Mouse (Mus musculus) stomach, embryonic 14.5 days (tissue): Measurements from ENCODE around the gene Prg4. TPM values are rescaled to one million over a fixed set of nuclear protein-coding genes. Genes with fewer than 3 reads are reported as not detected.

ENCODE experiments used
- ATAC-seq: fragments of 200-750 bp; cut with Nextera tagmentation; 2 replicates; pipeline ENCODE4 v1.8.0; 2017; ENCODE audit warnings: low read depth, moderate TSS enrichment; ENCODE audit not compliant: insufficient number of reproducible peaks, insufficient read depth, low FRiP score
- H3K27ac ChIP-seq: fragments of 300-500 bp; sonication (generic); 2 replicates; pipeline ENCODE4 v1.5.1; 2014; ENCODE audit warnings: mild to moderate bottlenecking, low read length, moderate library complexity, mixed read lengths
- H3K27me3 ChIP-seq: fragments of 300-500 bp; sonication (generic); 2 replicates; pipeline ENCODE4 v1.6.1; 2014; ENCODE audit warnings: low read length, control low read depth, mixed read lengths; ENCODE audit not compliant: control insufficient read depth, insufficient read depth
- H3K36me3 ChIP-seq: fragments of 300-500 bp; sonication (generic); 2 replicates; pipeline ENCODE4 v1.6.1; 2014; ENCODE audit warnings: mild to moderate bottlenecking, control low read depth, low read length, moderate library complexity, mixed read lengths; ENCODE audit not compliant: control insufficient read depth, insufficient read depth
- H3K4me1 ChIP-seq: fragments of 300-500 bp; sonication (generic); 2 replicates; pipeline ENCODE4 v1.6.1; 2014; ENCODE audit warnings: low read length, control low read depth, mixed read lengths; ENCODE audit not compliant: control insufficient read depth, insufficient read depth
- H3K4me2 ChIP-seq: fragments of 300-500 bp; sonication (generic); replicated peaks from 2 replicates; pipeline ENCODE4 v1.6.1; 2014; ENCODE audit warnings: low read depth, low read length, control low read depth
- H3K4me3 ChIP-seq: fragments of 300-500 bp; sonication (generic); 2 replicates; pipeline ENCODE4 v1.5.1; 2014; ENCODE audit warnings: low read depth, low read length, control low read depth
- H3K9ac ChIP-seq: fragments of 300-500 bp; sonication (generic); replicated peaks from 2 replicates; pipeline ENCODE4 v1.6.1; 2014; ENCODE audit warnings: low read depth, mild to moderate bottlenecking, control low read depth, low read length, moderate library complexity, mixed read lengths
- H3K9me3 ChIP-seq: fragments of 300-500 bp; sonication (generic); 2 replicates; pipeline ENCODE4 v1.6.1; 2016; ENCODE audit warnings: low read depth, low read length, control low read depth; ENCODE audit not compliant: control insufficient read depth
- WGBS: fragments of 180-500 bp; shearing (Covaris S2); extraction: QIAGEN DNeasy Blood & Tissue Kit; methylation state at CpG from one replicate; pipeline ENCODE4 v1.1.7; 2014; 5-methylcytosine and 5-hydroxymethylcytosine counted together
- polyA plus RNA-seq: library from polyadenylated mRNA; unstranded; fragments of >200 nt; fragmentation: Nextera tagmentation; extraction: Ambion mirVana; gene quantifications from 2 replicates; pipeline ENCODE4 v1.2.1, GENCODE M21; 2014

Gene Prg4
- polyA plus RNA-seq, 1 experiment from 2014 or later, result 0.42 TPM

DNA sequence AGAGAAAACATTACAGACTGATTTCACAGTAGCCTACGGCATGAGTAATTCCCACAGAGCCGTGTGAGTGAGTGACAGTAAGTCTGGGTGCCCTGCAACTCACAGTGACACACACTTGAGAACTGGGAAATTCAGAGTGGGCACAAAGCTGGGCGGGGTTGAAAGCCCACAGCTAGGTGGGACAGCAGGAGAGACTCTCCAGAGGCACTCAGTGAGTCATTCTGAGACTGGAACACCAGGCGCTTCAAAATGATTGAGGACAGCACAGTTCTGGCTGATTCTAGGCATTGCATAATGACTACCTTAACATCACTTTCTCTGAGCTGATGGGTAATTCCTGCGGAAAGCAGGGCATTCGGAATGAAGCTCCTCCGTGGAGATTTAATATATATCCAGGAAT lies 6.6 kb upstream of the Prg4 start:
- Histone ChIP-seq H3K27ac (no peak overlapping the region), H3K4me2 (no peak overlapping the region), H3K27me3 (no peaks in the 10 kb centered on the region), H3K9ac (no peak overlapping the region), H3K9me3 (no peaks in the 10 kb centered on the region), H3K36me3 (no peaks in the 10 kb centered on the region), H3K4me3 (no peak overlapping the region), H3K4me1 (no peaks in the 10 kb centered on the region)
- ATAC-seq, result no peak
- 83% methylated on average over 7 of the region's 7 CpGs for WGBS

DNA sequence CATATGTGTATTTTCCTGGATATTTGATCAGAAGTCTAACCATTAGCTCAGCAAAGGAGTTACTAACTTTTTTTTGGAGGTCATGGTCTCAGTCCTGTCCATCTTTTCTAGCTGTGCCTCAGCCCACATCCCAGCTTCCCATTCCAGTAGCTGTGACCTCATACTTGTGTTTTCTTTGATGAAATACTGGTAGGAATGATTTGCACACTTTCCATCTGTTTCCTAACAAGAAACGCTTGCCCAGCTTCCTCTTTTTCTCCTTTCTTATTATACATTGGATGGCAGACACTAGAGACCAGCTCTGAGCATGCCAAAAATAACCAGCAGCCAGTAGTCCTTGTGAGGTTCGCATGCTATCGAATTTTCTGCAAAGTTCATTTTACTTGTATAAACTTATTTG lies 4.0 kb upstream of the Prg4 start:
- Histone ChIP-seq H3K36me3 (no peaks in the 10 kb centered on the region), H3K9ac (no peak overlapping the region), H3K4me3 (no peak overlapping the region), H3K9me3 (no peaks in the 10 kb centered on the region), H3K27me3 (no peaks in the 10 kb centered on the region), H3K27ac (no peak overlapping the region), H3K4me1 (no peaks in the 10 kb centered on the region), H3K4me2 (no peak overlapping the region)
- no peak for ATAC-seq
- WGBS, result 82% methylated on average over 3 of the region's 3 CpGs

DNA sequence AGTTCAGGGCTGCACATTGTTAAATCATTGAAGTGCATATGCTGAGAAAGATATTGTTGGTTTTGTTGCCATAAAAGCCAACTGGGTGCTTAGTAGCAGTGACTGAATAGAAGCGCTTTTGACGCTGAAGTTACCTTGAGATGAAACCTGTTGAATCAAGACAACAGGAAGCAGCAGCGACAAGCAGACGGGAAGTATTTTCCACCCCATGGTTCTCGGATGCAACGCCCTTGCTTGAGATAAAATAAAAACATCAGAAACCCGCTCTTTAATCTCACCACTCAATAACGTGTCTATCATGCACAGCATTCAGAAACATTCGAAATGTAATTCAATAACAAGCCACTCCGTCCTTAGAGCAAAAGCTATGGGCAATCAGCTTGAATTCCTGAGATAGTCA lies 601 bp downstream of the Prg4 start:
- Histone ChIP-seq H3K4me3 (no peak overlapping the region), H3K27me3 (no peaks in the 10 kb centered on the region), H3K4me2 (no peak overlapping the region), H3K36me3 (no peaks in the 10 kb centered on the region), H3K9me3 (no peaks in the 10 kb centered on the region), H3K27ac (no peak overlapping the region), H3K4me1 (no peaks in the 10 kb centered on the region), H3K9ac (no peak overlapping the region)
- ATAC-seq, result no peak
- WGBS, result 80% methylated on average over 10 of the region's 10 CpGs

DNA sequence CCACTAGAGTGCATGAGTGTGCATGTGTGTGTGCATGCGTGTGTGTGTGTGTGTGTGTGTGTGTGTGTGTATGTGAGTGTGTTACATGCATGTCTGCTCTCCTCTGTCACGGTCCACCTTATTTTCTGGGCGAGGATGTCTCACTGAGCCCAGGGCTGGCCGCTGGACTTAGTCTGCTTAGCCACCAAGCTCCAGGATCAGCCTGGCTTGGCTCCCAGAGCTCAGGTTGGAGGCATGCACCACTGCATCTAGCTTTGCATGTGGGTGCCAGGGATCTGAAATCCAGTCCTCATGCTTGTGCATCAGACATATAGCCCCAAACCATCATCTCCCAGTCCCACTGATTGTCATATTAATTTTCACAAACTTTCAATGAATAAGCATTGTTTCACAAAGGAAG lies 2.3 kb downstream of the Prg4 start:
- H3K4me1 ChIP-seq, result no peaks in the 10 kb centered on the region
- no peaks in the 10 kb centered on the region for H3K9me3 ChIP-seq
- H3K9ac ChIP-seq, result no peak overlapping the region
- H3K27me3 ChIP-seq, result no peaks in the 10 kb centered on the region
- no peak for ATAC-seq
- no peak overlapping the region for H3K4me2 ChIP-seq
- no peak overlapping the region for H3K27ac ChIP-seq
- H3K36me3 ChIP-seq, result no peaks in the 10 kb centered on the region
- no peak overlapping the region for H3K4me3 ChIP-seq
- WGBS, result 83% methylated on average over 4 of the region's 4 CpGs

DNA sequence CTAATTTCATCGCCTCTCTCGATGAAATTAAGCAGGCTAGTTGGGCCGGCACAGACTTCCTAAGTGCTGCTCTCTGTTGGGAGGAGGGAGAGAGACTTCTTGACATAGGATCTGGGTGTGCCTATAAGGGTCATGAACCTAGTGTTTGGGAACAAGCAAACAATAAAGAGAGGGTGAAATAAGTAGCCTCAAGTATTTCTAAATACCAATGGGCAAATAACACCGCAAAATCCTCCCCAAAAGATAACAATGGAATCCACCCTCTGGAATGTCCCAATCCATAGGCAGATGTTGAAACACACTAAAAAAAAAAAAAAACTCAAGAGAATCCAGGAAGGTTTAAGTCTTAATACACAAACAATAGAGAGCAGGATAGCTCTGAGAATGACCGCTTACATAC lies 2.9 kb downstream of the Prg4 start:
- Histone ChIP-seq H3K4me3 (no peak overlapping the region), H3K27me3 (no peaks in the 10 kb centered on the region), H3K4me2 (no peak overlapping the region), H3K27ac (no peak overlapping the region), H3K9ac (no peak overlapping the region), H3K36me3 (no peaks in the 10 kb centered on the region), H3K9me3 (no peaks in the 10 kb centered on the region), H3K4me1 (no peaks in the 10 kb centered on the region)
- no peak for ATAC-seq
- 67% methylated on average over 5 of the region's 5 CpGs for WGBS

DNA sequence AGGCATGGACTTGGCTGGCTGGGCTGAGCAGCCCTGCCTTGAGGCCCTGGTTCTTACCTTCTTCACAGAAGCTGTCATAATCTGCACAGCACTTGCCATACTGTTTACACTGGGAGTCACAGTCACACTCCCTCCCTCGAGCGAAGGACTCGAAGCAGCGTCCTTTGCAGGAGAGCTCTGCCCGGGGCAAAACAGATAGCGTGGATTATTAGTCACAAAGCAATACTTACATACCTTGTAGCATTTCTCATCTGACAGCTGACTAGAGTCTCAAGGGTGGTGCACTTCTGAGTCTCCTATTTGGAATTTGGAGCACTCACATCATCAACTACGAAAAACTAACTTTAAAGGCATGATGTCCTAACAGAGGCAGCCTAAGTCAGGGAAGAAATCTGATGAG lies 5.4 kb downstream of the Prg4 start:
- no peak overlapping the region for H3K27ac ChIP-seq
- no peak overlapping the region for H3K9ac ChIP-seq
- no peak overlapping the region for H3K4me2 ChIP-seq
- WGBS, result 55% methylated on average over 7 of the region's 7 CpGs
- H3K27me3 ChIP-seq, result no peaks in the 10 kb centered on the region
- ATAC-seq, result no peak
- H3K36me3 ChIP-seq, result no peaks in the 10 kb centered on the region
- no peaks in the 10 kb centered on the region for H3K4me1 ChIP-seq
- no peaks in the 10 kb centered on the region for H3K9me3 ChIP-seq
- H3K4me3 ChIP-seq, result no peak overlapping the region

DNA sequence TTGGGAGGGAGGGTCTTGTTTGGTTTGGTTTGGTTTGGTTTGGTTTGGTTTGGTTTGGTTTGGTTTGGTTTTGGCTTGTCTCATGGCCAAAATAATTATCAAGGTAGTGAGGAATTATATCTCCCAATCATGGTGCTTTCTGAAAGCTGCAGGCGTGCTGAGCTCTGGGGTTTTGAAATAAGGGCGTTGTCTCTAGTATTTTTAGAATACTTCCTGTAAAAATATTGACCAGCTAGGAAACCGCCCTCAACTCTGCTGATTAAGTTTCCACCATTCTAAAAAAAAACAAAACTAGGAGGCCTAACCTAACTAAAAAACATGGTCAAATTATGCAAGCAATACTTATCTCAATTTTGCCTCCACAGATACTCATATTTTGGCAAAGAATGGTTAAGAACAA lies 6.4 kb downstream of the Prg4 start:
- Histone ChIP-seq H3K27ac (no peak overlapping the region), H3K27me3 (no peaks in the 10 kb centered on the region), H3K4me1 (no peaks in the 10 kb centered on the region), H3K4me2 (no peak overlapping the region), H3K36me3 (no peaks in the 10 kb centered on the region), H3K9me3 (no peaks in the 10 kb centered on the region), H3K9ac (no peak overlapping the region), H3K4me3 (no peak overlapping the region)
- no peak for ATAC-seq
- WGBS, result 82% methylated on average over 3 of the region's 3 CpGs

DNA sequence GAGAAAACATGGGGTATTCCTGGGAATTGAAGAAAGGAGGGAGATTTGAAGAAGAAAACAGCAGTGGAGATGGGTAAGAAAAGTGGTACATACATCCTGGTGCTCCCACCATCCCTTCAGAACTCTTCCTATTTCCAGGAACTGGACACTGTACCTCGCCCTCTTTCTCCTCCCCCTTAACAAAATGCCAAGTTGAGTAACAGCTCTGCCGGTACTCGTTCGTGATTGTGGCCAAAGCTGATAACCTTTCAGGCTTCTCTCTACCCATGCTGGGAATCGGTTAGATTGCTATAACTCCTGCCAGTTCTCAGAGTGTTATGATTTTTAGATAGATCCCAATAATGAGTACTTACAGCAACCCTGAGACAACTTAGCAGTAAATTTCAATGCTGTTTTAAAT lies 7.0 kb downstream of the Prg4 start:
- H3K36me3 ChIP-seq, result no peaks in the 10 kb centered on the region

DNA sequence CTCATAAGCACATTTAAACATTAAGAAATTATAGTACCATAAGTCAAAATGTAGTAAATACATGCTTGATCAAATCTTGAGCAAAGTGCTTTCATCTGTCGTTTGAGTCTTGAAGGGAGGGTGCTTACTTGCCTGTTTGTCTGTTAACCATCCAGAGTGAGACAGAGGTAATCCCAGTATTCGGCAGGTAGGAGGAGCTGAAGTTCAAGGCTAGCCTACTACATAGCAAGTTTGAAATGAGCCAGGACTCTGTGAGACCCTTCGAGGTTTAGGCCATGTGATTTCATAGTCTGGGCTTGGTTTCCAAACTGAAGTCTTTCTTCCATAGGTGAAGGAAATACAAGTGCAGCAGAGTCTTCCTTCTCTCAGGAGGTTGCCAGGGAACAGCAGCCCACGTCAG lies 24.2 kb downstream of the Prg4 start:
- no peaks in the 10 kb centered on the region for H3K4me1 ChIP-seq
- no peaks in the 10 kb centered on the region for H3K9me3 ChIP-seq
- no peak overlapping the region for H3K9ac ChIP-seq
- peaks cover 74% of the 10 kb centered on the region for H3K36me3 ChIP-seq
- no peak overlapping the region for H3K4me3 ChIP-seq
- H3K4me2 ChIP-seq, result no peak overlapping the region
- H3K27ac ChIP-seq, result no peak overlapping the region
- ATAC-seq, result no peak
- no peaks in the 10 kb centered on the region for H3K27me3 ChIP-seq
- WGBS, result 73% methylated on average over 4 of the region's 4 CpGs

More for the DNA sequence above, 7.0 kb downstream of the Prg4 start:
- Histone ChIP-seq H3K4me2 (no peak overlapping the region), H3K4me1 (no peaks in the 10 kb centered on the region), H3K27me3 (no peaks in the 10 kb centered on the region), H3K9ac (no peak overlapping the region), H3K27ac (no peak overlapping the region), H3K4me3 (no peak overlapping the region), H3K9me3 (no peaks in the 10 kb centered on the region)
- 69% methylated on average over 5 of the region's 5 CpGs for WGBS
- ATAC-seq, result no peak
